Mouse (Mus musculus) testis, adult 2 months (tissue): ENCODE results near the gene Gabrb1. TPM values are rescaled to one million over a fixed set of nuclear protein-coding genes. Genes with fewer than 3 reads are reported as not detected.

Experiments used
- H3K27ac ChIP-seq: fragments of 200-500 bp; 2 replicates; pipeline ENCODE4 v1.5.1; 2012; ENCODE audit warnings: low read depth, low read length; ENCODE audit not compliant: control insufficient read depth, insufficient read depth
- H3K27me3 ChIP-seq: fragments of 200-500 bp; 2 replicates; pipeline ENCODE4 v1.6.1; 2012; ENCODE audit warnings: mild to moderate bottlenecking, low read length, moderate library complexity; ENCODE audit not compliant: control insufficient read depth, insufficient read depth
- H3K36me3 ChIP-seq: fragments of 200-500 bp; 2 replicates; pipeline ENCODE4 v1.6.1; 2012; ENCODE audit warnings: mild to moderate bottlenecking, low read length; ENCODE audit not compliant: control insufficient read depth, insufficient read depth
- H3K4me1 ChIP-seq: fragments of 200-500 bp; 2 replicates; pipeline ENCODE4 v1.6.1; 2012; ENCODE audit warnings: low read length; ENCODE audit not compliant: control insufficient read depth, insufficient read depth
- H3K4me3 ChIP-seq: fragments of 200-500 bp; 2 replicates; pipeline ENCODE4 v1.5.1; 2012; ENCODE audit warnings: low read depth, mild to moderate bottlenecking, low read length, moderate library complexity, mixed read lengths; ENCODE audit not compliant: control insufficient read depth
- CTCF ChIP-seq: fragments of 200-500 bp; IDR thresholded peaks from 2 replicates; pipeline ENCODE4 v1.5.1; 2012; ENCODE audit warnings: low read depth, mild to moderate bottlenecking, inconsistent platforms, low read length, moderate library complexity; ENCODE audit not compliant: control insufficient read depth, insufficient read depth, insufficient replicate concordance
- POLR2A ChIP-seq: fragments of 200-500 bp; IDR thresholded peaks from 2 replicates; pipeline ENCODE4 v1.6.1; 2012; ENCODE audit warnings: low read depth, mild to moderate bottlenecking, inconsistent platforms, low read length, moderate library complexity; ENCODE audit not compliant: control insufficient read depth
- polyA plus RNA-seq: library from polyadenylated mRNA; depleted of rRNA; stranded (reverse); fragments of >200 nt; gene quantifications from 2 replicates; pipeline ENCODE4 v1.2.3, GENCODE M21; 2012

The Gabrb1 gene
- polyA plus RNA-seq, 1 experiment: 0.35 TPM

DNA sequence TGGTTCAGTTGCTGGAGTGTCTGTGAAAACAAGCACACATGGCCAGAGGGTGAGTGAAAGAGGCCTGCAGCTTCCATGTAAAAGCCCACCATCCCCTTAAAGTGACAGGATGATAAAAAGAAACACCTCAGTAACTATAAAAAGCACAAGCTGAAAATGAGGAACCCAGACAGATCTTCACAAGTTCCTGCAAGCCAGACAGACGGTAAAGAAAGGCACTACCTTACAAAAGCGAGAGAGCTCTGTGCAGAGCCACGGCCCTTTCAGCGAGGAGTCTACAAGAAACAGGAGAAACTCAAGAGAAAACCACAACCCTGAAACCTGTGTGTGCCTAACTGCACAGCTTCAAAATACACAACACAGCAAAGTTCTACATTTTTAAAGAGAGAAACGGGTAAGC, 504.9 kb downstream of the Gabrb1 start:
- peaks cover 4% of the 10 kb centered on the region for H3K36me3 ChIP-seq
- H3K27ac ChIP-seq: no peak overlapping the region
- H3K4me1 ChIP-seq: no peaks in the 10 kb centered on the region; the same call in 1 of the 2 replicates
- no peak for TF ChIP-seq POLR2A
- no peak for TF ChIP-seq CTCF
- H3K27me3 ChIP-seq: no peaks in the 10 kb centered on the region
- no peak overlapping the region for H3K4me3 ChIP-seq

DNA sequence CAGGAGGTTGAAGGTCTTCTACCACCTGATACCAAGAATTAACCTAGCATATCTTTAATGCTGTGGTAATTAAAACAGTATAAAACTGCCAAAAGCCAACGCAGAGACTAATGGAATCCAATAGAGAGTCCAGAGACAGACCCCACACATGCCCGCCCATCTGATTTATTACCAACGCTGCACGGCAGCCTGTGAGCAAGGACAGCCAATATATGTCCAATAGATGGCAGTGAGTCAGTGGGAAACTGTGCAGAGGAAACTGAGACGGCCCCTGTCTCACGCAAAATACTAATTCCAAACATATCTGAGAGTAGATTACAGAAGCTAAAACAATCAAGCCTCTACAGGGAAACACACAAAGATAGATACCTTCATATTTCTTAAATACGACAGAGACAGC, 506.5 kb downstream of the Gabrb1 start:
- Histone ChIP-seq H3K4me3 (no peak overlapping the region), H3K27me3 (no peaks in the 10 kb centered on the region), H3K27ac (no peak overlapping the region), H3K36me3 (peaks cover 4% of the 10 kb centered on the region), H3K4me1 (no peaks in the 10 kb centered on the region; the same call in 1 of the 2 replicates)
- TF ChIP-seq POLR2A: no peak
- TF ChIP-seq CTCF: no peak

- Histone ChIP-seq H3K27ac (peak within 1 kb of the TSS; percentile 46), H3K27me3 (no peaks in the 10 kb centered on the region)
Measured at GRCm38 (mm10) chr5:72167594-72168284, 509.8 kb downstream of the Gabrb1 start, which contains the start of gene Commd8. Commd8 (minus strand) TSS chr5:72168189.

GRCm38 (mm10) chr5:72168285-72168621, 510.3 kb downstream of the Gabrb1 start:
- Histone ChIP-seq H3K4me3 (no peak overlapping the region), H3K27ac (no peak overlapping the region), H3K36me3 (no peaks in the 10 kb centered on the region), H3K4me1 (no peaks in the 10 kb centered on the region; the same call in 1 of the 2 replicates), H3K27me3 (no peaks in the 10 kb centered on the region)
- TF ChIP-seq CTCF (no peak), POLR2A (no peak)

More at GRCm38 (mm10) chr5:72167594-72168284, 509.8 kb downstream of the Gabrb1 start, which contains the start of gene Commd8:
- H3K4me1 ChIP-seq: no peaks in the 10 kb centered on the region; the same call in 1 of the 2 replicates
- H3K36me3 ChIP-seq: no peaks in the 10 kb centered on the region
- peak within 1 kb of the TSS; percentile 98 for H3K4me3 ChIP-seq
- peak; percentile 85 for TF ChIP-seq POLR2A
- TF ChIP-seq CTCF: no peak

DNA sequence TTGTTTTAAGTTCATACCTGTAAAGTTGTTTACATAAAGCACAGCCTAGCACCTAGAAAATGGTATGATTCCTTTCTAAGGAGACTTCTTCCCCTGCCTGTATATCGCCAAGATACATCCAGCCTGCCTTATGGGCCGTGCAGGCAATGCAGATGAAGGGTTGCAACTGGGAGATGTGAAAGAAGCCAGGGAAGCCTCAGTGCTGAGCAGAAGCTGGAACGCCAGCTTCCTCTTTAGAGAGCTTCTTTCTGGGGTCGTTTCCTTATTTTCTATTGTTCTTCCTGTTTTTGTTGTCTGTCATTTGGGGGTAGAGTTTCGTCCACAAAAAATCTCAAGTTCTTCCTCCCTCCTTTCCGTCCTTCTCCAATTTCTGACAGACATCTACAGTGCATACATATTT, 512.2 kb downstream of the Gabrb1 start:
- Histone ChIP-seq H3K4me1 (no peaks in the 10 kb centered on the region; the same call in 1 of the 2 replicates), H3K27ac (no peak overlapping the region), H3K36me3 (no peaks in the 10 kb centered on the region), H3K4me3 (no peak overlapping the region), H3K27me3 (no peaks in the 10 kb centered on the region)
- TF ChIP-seq CTCF (no peak), POLR2A (no peak)

- Histone ChIP-seq H3K27ac (no peak overlapping the region), H3K4me1 (peaks cover 7% of the 10 kb centered on the region), H3K36me3 (no peaks in the 10 kb centered on the region), H3K27me3 (no peaks in the 10 kb centered on the region), H3K4me3 (no peak overlapping the region)
- TF ChIP-seq POLR2A (no peak), CTCF (no peak)
Measured at GRCm38 (mm10) chr5:72172675-72173074, 514.8 kb downstream of the Gabrb1 start.

- H3K36me3 ChIP-seq: no peaks in the 10 kb centered on the region
- TF ChIP-seq POLR2A: no peak
- no peak for TF ChIP-seq CTCF
Measured at GRCm38 (mm10) chr5:72173521-72173920, 515.6 kb downstream of the Gabrb1 start.

DNA sequence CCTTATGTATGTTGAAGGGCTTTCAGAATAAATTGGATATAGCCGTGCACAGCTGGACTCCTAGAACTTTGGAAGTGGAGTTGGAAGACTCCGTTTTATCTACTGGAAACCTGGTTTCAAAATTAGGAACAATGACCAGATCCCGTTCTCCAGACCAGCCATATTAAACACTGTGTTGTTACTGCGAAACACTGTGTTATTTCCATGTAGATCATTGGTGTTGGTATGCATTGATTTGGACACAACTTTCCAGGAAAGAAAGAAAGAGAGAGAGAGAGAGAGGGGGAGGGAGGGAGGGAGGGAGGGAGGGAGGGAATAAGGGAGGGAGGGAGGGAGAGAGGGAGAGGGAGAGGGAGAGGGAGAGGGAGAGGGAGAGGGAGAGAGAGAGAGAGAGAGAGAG, 517.1 kb downstream of the Gabrb1 start:
- H3K4me3 ChIP-seq: no peak overlapping the region
- no peaks in the 10 kb centered on the region for H3K36me3 ChIP-seq
- no peak for TF ChIP-seq POLR2A
- TF ChIP-seq CTCF: no peak
- no peak overlapping the region for H3K27ac ChIP-seq
- H3K27me3 ChIP-seq: no peaks in the 10 kb centered on the region
- peaks cover 7% of the 10 kb centered on the region for H3K4me1 ChIP-seq

More at GRCm38 (mm10) chr5:72173521-72173920, 515.6 kb downstream of the Gabrb1 start:
- Histone ChIP-seq H3K27me3 (no peaks in the 10 kb centered on the region), H3K27ac (no peak overlapping the region), H3K4me3 (no peak overlapping the region), H3K4me1 (peaks cover 7% of the 10 kb centered on the region)
